Mouse (Mus musculus): Measurements from ENCODE around the gene AB124611. TPM values are rescaled to one million over a fixed set of nuclear protein-coding genes. Genes with fewer than 3 reads are reported as not detected.
"Not testable (repeated sequence)": the region's sequence is repeated elsewhere in the genome, so short reads cannot be mapped to it uniquely, and the experiment has no call there.

Gene AB124611
- total and polyA plus RNA-seq, 2 experiments, result 3.4 to 3.5 TPM

DNA sequence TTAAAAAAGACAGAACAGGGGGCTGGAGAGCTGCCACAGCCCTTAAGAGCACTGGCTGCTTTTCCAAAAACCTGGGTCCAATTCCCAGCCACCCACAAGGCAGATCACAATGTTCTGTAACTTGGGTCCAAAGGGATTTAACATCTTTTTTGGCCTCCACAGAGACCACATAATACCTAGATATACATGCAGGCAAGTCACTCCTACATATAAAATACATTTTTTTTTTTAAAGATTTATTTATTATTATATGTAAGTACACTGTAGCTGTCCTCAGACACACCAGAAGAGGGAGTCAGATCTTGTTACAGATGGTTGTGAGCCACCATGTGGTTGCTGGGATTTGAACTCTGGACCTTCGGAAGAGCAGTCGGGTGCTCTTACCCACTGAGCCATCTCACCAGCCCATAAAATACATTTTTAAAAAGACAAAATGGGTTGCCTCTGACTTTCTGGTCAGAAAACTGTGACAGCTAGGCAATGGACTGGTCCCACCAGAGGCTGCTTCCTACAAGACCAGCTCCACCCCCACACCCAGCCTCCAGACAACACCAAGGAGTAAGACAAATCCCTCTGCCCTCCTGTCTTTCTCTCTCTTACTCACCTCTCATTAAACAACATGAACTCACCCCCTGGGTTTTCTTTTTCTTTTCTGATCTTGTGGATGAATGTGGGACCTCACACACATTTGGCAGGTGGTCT, 1.3 kb downstream of the AB124611 start:
- Histone ChIP-seq H3K27ac (replicated peaks; ENCODE audit: insufficient read depth, low read depth, low read length) (no peak overlapping the region), H3K9ac (ENCODE audit: low read depth, low read length) (no peak overlapping the region), H3K79me2 (ENCODE audit: control insufficient read depth, insufficient read depth, low read length) (no peaks in the 10 kb centered on the region), H3K36me3 (ENCODE audit: control insufficient read depth, insufficient read depth, low read length) (no peaks in the 10 kb centered on the region), H3K27me3 (ENCODE audit: control insufficient read depth, insufficient read depth, low read length) (no peaks in the 10 kb centered on the region), H3K4me1 (ENCODE audit: control insufficient read depth, insufficient read depth, low read length) (no peaks in the 10 kb centered on the region), H3K4me3 (ENCODE audit: insufficient read depth, low read depth, low read length) (peak overlapping the region; percentile 11; the same call in 1 of the 2 replicates)
- TF ChIP-seq POLR2A (IDR thresholded peaks at IDR 0.05; ENCODE audit: extremely low read depth, insufficient read depth, low read length) (no peak), CTCF (IDR thresholded peaks at IDR 0.05; ENCODE audit: low read depth, low read length) (no peak)
- DNase-seq (ENCODE audit: extremely low read depth, low read depth, low spot score), result no peak
- 91% methylated on average over 2 of the region's 2 CpGs for WGBS

DNA sequence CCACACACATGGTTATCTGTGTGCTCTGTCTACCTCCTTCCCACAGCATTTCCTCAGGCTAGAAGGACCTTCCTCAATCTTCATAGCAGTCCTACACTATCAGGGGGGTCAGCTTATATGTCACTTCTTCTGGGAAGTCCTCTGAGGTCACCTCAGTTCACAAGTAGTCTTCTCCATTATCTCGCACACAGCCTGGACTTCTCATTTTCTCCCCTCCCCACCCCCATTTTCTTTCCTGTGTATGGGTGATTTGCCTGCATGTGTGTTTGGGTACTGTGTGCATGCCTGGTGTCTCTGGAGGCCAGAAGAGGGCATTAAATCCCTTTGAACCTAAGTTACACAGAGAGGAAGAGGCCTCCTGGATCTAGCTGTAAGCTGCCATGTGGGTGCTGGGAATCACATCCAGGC, 1.9 kb downstream of the AB124611 start:
- TF ChIP-seq CTCF (IDR thresholded peaks at IDR 0.05; ENCODE audit: low read depth, low read length) (no peak), POLR2A (IDR thresholded peaks at IDR 0.05; ENCODE audit: extremely low read depth, insufficient read depth, low read length) (no peak)
- peak overlapping the region; percentile 11; the same call in 1 of the 2 replicates for H3K4me3 ChIP-seq (ENCODE audit: insufficient read depth, low read depth, low read length)
- no peaks in the 10 kb centered on the region for H3K79me2 ChIP-seq (ENCODE audit: control insufficient read depth, insufficient read depth, low read length)
- no peak overlapping the region for H3K9ac ChIP-seq (ENCODE audit: low read depth, low read length)
- H3K27ac ChIP-seq (replicated peaks; ENCODE audit: insufficient read depth, low read depth, low read length), result no peak overlapping the region
- H3K4me1 ChIP-seq (ENCODE audit: control insufficient read depth, insufficient read depth, low read length), result no peaks in the 10 kb centered on the region
- WGBS, result 77% methylated on average over 1 of the region's 1 CpGs
- DNase-seq (ENCODE audit: extremely low read depth, low read depth, low spot score), result peak; percentile 46
- H3K36me3 ChIP-seq (ENCODE audit: control insufficient read depth, insufficient read depth, low read length), result no peaks in the 10 kb centered on the region
- no peaks in the 10 kb centered on the region for H3K27me3 ChIP-seq (ENCODE audit: control insufficient read depth, insufficient read depth, low read length)

DNA sequence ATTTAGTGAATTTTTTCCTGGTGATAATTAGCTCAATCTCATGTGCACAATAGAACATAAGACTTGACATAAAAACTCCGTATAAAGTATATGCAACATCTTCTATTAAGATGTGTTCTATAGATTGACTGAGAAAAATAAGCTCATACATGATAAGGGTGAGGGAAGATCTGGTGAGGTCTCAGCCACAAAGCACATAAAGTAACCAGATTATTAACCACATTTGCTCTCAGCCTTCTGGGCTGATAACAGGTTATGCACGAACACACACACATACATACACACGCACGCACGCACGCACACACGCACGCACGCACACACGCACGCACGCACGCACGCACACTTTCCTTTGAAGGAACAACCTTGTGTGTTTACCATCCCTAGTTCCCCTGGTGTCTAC, 10.5 kb downstream of the AB124611 start:
- Histone ChIP-seq H3K9ac (ENCODE audit: low read depth, low read length) (no peak overlapping the region), H3K4me1 (ENCODE audit: control insufficient read depth, insufficient read depth, low read length) (no peaks in the 10 kb centered on the region), H3K4me3 (ENCODE audit: insufficient read depth, low read depth, low read length) (no peak overlapping the region), H3K36me3 (ENCODE audit: control insufficient read depth, insufficient read depth, low read length) (no peaks in the 10 kb centered on the region), H3K27ac (replicated peaks; ENCODE audit: insufficient read depth, low read depth, low read length) (no peak overlapping the region), H3K79me2 (ENCODE audit: control insufficient read depth, insufficient read depth, low read length) (no peaks in the 10 kb centered on the region), H3K27me3 (ENCODE audit: control insufficient read depth, insufficient read depth, low read length) (no peaks in the 10 kb centered on the region)
- 93% methylated on average over 14 of the region's 14 CpGs for WGBS
- TF ChIP-seq CTCF (IDR thresholded peaks at IDR 0.05; ENCODE audit: low read depth, low read length) (no peak), POLR2A (IDR thresholded peaks at IDR 0.05; ENCODE audit: extremely low read depth, insufficient read depth, low read length) (no peak)
- DNase-seq (ENCODE audit: extremely low read depth, low read depth, low spot score), result no peak

DNA sequence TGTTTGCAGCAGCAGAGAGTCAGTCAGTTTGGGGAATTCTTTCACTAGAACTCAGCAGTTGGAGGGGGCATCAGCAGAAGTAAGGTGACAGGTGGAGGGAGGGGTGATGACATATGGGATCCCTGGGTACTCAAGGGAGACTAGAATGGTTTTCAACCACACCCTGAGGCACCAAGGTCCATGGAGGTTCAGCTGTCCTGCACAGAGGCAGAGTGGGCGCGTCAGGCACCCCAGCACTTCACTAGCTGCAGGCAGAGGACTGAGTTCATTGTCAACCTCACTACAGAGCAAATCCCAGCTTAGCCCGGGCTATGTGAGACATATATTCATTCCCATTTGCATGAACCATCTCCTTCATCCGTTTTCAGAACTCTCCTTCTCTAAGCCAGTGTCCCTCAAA, 11.0 kb downstream of the AB124611 start:
- Histone ChIP-seq H3K79me2 (ENCODE audit: control insufficient read depth, insufficient read depth, low read length) (no peaks in the 10 kb centered on the region), H3K36me3 (ENCODE audit: control insufficient read depth, insufficient read depth, low read length) (no peaks in the 10 kb centered on the region), H3K4me1 (ENCODE audit: control insufficient read depth, insufficient read depth, low read length) (no peaks in the 10 kb centered on the region), H3K4me3 (ENCODE audit: insufficient read depth, low read depth, low read length) (no peak overlapping the region), H3K27ac (replicated peaks; ENCODE audit: insufficient read depth, low read depth, low read length) (no peak overlapping the region), H3K9ac (ENCODE audit: low read depth, low read length) (no peak overlapping the region), H3K27me3 (ENCODE audit: control insufficient read depth, insufficient read depth, low read length) (no peaks in the 10 kb centered on the region)
- DNase-seq (ENCODE audit: extremely low read depth, low read depth, low spot score), result no peak
- 78% methylated on average over 4 of the region's 4 CpGs for WGBS
- no peak for TF ChIP-seq CTCF (IDR thresholded peaks at IDR 0.05; ENCODE audit: low read depth, low read length)
- TF ChIP-seq POLR2A (IDR thresholded peaks at IDR 0.05; ENCODE audit: extremely low read depth, insufficient read depth, low read length), result no peak

DNA sequence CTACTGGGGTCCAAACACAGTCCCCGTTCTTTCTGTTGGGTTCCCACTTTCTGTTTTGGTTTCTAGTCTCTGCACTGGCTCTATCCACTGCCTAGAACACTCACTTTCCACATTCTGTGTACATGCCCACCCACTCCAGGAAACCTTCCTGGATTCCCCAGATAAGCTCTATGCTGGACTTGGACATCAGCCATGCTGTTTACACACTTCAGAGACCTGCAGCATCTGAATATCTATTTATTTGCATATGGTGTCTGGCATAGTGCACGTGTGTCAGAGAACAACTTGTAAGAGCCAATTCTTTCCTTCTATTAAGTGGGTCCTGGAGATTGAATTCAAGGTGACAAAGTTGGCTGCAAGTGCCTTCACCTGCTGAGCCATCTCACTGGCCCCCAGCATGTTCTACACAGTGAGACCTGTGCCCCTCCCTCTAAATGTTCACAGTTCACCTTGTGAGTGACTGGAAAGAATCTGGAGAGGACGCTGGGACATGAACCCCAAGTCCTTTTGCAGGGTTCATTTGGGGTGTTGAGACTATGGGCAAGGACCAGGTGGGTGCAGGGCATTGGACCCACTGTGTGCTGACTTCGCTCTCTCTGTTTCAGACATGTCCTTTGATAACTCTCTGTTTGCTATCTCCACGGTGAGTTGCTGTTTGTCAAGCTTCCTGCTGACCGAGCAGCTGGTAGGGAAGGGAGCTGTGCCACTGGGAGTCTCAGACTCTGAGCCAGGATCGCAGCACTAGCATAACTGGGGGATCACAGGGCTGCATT, 14.2 kb downstream of the AB124611 start:
- no peaks in the 10 kb centered on the region for H3K4me1 ChIP-seq (ENCODE audit: control insufficient read depth, insufficient read depth, low read length)
- no peak overlapping the region for H3K9ac ChIP-seq (ENCODE audit: low read depth, low read length)
- WGBS, result 30% methylated on average over 7 of the region's 7 CpGs
- DNase-seq (ENCODE audit: extremely low read depth, low read depth, low spot score), result no peak
- no peak for TF ChIP-seq CTCF (IDR thresholded peaks at IDR 0.05; ENCODE audit: low read depth, low read length)
- TF ChIP-seq POLR2A (IDR thresholded peaks at IDR 0.05; ENCODE audit: extremely low read depth, insufficient read depth, low read length), result no peak
- H3K4me3 ChIP-seq (ENCODE audit: insufficient read depth, low read depth, low read length), result no peak overlapping the region
- no peaks in the 10 kb centered on the region for H3K27me3 ChIP-seq (ENCODE audit: control insufficient read depth, insufficient read depth, low read length)
- H3K27ac ChIP-seq (replicated peaks; ENCODE audit: insufficient read depth, low read depth, low read length), result no peak overlapping the region
- H3K79me2 ChIP-seq (ENCODE audit: control insufficient read depth, insufficient read depth, low read length), result no peaks in the 10 kb centered on the region
- no peaks in the 10 kb centered on the region for H3K36me3 ChIP-seq (ENCODE audit: control insufficient read depth, insufficient read depth, low read length)

DNA sequence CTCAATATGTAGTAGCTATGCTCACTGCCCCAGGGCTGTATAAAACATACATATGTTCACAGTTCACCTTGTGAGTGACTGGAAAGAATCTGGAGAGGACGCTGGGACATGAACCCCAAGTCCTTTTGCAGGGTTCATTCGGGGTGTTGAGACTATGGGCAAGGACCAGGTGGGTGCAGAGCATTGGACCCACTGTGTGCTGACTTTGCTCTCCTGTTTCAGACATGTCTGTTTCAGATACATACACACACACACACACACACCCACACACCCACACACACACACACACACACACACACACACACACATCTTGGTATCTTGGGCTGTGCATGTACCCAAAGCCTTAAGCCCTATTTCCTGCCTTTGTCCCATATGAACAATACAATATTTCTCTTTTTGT, 16.0 kb downstream of the AB124611 start:
- H3K79me2 ChIP-seq (ENCODE audit: control insufficient read depth, insufficient read depth, low read length); H3K4me3 ChIP-seq (ENCODE audit: insufficient read depth, low read depth, low read length); H3K36me3 ChIP-seq (ENCODE audit: control insufficient read depth, insufficient read depth, low read length); H3K9ac ChIP-seq (ENCODE audit: low read depth, low read length); H3K27me3 ChIP-seq (ENCODE audit: control insufficient read depth, insufficient read depth, low read length); DNase-seq (ENCODE audit: extremely low read depth, low read depth, low spot score); H3K4me1 ChIP-seq (ENCODE audit: control insufficient read depth, insufficient read depth, low read length); H3K27ac ChIP-seq (replicated peaks; ENCODE audit: insufficient read depth, low read depth, low read length): not testable (repeated sequence)
- 88% methylated on average over 2 of the region's 2 CpGs for WGBS

Data from liver, adult 2 months (tissue).